Mouse (Mus musculus): ENCODE results near the gene C1qtnf12.

The C1qtnf12 gene

GRCm38 (mm10) chr4:155962167-155962971 is at the start of gene C1qtnf12:
Gene C1qtnf12, plus strand, starts transcription at chr4:155962318.
- in situ Hi-C loops (cut with MboI, MseI) = loop anchor here (5.0 kb wide), 1 partner anchor 70 kb away; no protein-coding TSS in a partner anchor

- in situ Hi-C loops (cut with MboI, MseI) = no loop called here
Observed at GRCm38 (mm10) chr4:155932031-155932430, 30.1 kb upstream of the C1qtnf12 start.

GRCm38 (mm10) chr4:155943049-155943452 is 19.1 kb upstream of the C1qtnf12 start:
- in situ Hi-C loops (cut with MboI, MseI) = no loop called here

GRCm38 (mm10) chr4:155943534-155944249 is 18.4 kb upstream of the C1qtnf12 start, which contains the start of gene Ube2j2:
Gene Ube2j2, plus strand, starts transcription at chr4:155943831.
- in situ Hi-C loops (cut with MboI, MseI) = no loop called here

DNA sequence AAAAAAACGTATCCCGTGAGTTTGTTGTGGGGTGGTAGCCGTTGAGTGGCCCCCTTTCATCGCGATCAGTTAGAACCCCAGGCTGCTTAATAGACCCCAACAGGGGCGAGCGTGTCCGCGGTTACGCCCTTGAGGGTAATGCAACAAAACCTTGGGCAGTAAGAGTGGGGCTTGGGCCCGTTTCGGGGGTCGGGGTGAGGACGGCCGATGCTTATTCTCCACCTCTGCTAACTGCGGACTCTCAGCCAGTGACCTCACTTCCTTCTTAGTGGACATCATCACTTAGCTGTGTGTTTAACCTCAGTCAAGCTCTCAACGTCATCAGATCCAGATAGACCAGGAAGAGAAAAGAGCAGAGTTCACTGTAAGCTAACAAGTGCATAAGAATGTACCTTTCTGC is 17.8 kb upstream of the C1qtnf12 start:
- in situ Hi-C loops (cut with MboI, MseI) = no loop called here

DNA sequence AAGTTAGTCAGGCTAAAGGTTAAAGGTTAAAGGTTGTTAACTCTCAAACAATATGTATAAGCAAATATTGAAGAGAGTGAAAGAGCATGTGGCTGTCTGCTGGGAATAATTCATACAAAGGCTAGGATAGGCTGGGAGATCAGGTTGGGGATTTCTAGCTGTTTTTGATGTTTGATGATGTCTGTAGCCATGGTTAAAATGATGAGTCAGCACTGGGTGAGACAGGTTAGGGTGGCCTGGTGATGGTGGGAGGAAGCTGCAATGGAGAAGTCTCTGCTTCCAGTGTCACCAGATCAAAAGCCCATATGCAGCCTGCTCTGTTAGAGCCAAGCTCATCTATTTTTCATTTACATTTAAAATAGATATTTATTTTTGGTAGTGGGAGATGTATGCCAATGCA is 15.0 kb upstream of the C1qtnf12 start:
- in situ Hi-C loops (cut with MboI, MseI) = no loop called here

GRCm38 (mm10) chr4:155955491-155955890 is 6.6 kb upstream of the C1qtnf12 start:
- in situ Hi-C loops (cut with MboI, MseI) = no loop called here

DNA sequence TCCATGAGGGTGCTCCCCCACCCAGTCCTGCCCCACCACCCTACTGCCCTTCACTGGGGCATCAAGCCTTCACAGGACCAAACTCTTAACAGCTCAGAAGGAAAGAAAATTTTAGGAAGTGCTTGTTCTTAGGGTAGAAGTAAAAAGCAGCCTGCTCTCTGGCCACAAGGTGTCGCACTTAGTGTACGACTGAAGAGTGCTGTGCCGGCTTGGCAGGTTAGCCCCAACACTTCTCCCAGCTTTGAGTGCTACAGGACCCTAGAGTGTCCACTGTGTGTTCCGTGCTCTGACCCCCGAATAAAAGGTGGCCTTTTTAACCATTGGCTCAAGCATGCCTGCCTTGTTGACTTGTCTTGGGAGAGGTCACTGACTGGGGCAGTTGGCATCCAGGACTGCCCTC is 2.8 kb upstream of the C1qtnf12 start:
- in situ Hi-C loops (cut with MboI, MseI) = no loop called here

DNA sequence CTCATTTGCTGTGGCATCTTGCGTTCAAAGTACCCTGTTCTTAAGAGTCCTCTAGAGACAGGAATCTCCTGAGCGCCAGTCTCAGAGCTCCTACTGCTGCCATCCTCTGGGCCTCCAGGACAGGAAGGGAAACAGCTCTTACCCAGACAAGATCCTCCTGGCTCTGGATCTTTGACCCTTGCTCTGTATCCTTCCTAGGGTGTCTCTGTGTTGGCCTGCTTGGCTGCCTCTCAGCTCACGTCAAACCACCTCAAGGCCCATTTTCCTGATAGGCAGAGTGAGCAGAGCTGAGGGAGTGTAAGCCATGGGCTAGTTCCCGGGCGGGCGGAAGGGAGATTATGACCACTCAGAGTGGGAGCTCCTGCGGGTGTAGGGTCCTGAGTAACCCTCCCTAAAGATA is 988 bp downstream of the C1qtnf12 start:
- in situ Hi-C loops (cut with MboI, MseI) = loop anchor here (5.0 kb wide), 1 partner anchor 69 kb away; no protein-coding TSS in a partner anchor

- in situ Hi-C loops (cut with MboI, MseI) = loop anchor here (5.0 kb wide), 1 partner anchor 68 kb away; no protein-coding TSS in a partner anchor
Observed at GRCm38 (mm10) chr4:155964396-155964795, 2.3 kb downstream of the C1qtnf12 start.

DNA sequence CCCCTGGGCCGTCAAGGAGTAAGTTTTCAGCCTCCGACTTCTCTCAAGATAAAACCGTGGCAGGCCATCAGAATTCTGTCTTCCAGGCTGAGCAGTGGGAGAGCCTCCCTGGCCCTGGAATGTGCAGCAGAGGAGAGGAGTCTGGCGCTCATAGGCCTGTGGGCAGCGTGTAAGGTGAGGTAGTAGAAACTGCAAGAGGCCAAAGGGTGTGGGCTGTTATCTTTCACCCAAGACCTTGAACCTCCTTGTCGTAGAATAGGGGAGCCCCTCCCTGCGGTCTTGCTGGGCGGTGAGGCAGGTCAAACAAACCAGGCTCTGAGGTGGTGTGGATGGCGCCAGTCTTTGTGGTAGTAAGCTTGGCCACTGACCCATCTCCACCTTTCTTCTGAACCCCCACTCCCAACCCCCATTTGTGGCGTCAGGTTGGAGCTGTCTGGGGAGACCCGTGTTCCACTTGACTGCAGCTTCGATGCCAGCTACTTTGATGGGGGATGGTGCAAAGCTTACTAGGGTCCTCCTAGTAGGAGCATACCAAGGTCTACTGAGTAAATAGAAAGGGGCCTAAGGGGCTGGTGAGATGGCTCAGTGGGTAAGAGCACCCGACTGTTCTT is 7.0 kb downstream of the C1qtnf12 start:
- in situ Hi-C loops (cut with MboI, MseI) = no loop called here

- in situ Hi-C loops (cut with MboI, MseI) = loop anchor here (5.0 kb wide), 1 partner anchor 63 kb away; no protein-coding TSS in a partner anchor
Observed at GRCm38 (mm10) chr4:155970286-155970685, 8.2 kb downstream of the C1qtnf12 start.

GRCm38 (mm10) chr4:155972651-155973050 is 10.5 kb downstream of the C1qtnf12 start:
- in situ Hi-C loops (cut with MboI, MseI) = loop anchor here (5.0 kb wide), 1 partner anchor 65 kb away; no protein-coding TSS in a partner anchor

DNA sequence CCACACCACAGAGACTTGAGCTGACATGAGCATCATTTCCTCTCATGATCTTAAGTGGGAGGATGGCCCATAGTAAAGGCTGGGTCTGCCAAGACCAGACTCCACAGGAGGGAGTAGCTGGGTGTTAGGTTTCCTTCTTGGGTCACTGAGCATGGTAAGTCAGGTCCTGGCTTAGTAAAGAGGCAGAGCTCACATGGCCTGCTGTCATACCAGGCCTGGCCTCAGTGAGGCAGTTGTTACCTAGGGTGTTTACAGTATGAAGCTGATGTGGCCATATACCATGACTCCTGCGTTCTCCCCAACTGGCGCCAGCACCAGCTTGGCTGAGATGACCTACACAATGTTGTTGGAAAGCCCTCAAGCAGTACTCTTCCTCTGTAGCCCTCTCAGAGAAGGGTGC is 11.1 kb downstream of the C1qtnf12 start:
- in situ Hi-C loops (cut with MboI, MseI) = loop anchor here (5.0 kb wide), 1 partner anchor 66 kb away; no protein-coding TSS in a partner anchor

DNA sequence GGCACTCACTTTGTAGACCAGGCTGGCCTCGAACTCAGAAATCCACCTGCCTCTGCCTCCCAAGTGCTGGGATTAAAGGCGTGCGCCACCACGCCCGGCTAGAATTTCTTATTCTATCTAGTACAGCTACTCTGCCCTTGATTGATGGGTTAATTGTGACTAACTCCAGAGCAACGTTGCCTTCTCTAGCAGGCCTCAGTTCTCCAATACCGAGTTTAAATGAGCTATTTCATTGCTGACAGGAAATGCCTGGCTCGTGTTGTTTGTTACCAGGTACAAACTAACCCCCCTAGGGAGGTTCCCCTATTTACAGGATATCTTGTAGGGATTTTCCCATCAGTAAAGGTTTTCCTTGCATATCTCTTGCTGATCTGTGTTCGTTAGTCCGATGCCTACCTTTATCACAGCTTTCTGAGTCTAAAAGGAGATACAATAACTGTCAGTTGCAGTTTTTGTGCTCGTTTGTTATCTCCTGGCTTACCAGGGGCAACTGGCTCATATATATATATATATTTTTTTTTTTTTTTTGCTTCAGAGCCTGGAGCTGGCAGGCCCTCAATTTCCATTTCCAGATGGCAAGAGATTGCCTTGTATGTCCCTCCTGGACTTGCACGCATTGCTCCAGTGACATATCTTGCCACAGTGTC is 19.4 kb downstream of the C1qtnf12 start:
- in situ Hi-C loops (cut with MboI, MseI) = no loop called here

GRCm38 (mm10) chr4:155983788-155984187 is 21.7 kb downstream of the C1qtnf12 start:
- in situ Hi-C loops (cut with MboI, MseI) = no loop called here

GRCm38 (mm10) chr4:155991211-155991907 is 29.2 kb downstream of the C1qtnf12 start:
- in situ Hi-C loops (cut with MboI, MseI) = no loop called here

GRCm38 (mm10) chr4:155991908-155992230 is 29.8 kb downstream of the C1qtnf12 start:
- in situ Hi-C loops (cut with MboI, MseI) = no loop called here

DNA sequence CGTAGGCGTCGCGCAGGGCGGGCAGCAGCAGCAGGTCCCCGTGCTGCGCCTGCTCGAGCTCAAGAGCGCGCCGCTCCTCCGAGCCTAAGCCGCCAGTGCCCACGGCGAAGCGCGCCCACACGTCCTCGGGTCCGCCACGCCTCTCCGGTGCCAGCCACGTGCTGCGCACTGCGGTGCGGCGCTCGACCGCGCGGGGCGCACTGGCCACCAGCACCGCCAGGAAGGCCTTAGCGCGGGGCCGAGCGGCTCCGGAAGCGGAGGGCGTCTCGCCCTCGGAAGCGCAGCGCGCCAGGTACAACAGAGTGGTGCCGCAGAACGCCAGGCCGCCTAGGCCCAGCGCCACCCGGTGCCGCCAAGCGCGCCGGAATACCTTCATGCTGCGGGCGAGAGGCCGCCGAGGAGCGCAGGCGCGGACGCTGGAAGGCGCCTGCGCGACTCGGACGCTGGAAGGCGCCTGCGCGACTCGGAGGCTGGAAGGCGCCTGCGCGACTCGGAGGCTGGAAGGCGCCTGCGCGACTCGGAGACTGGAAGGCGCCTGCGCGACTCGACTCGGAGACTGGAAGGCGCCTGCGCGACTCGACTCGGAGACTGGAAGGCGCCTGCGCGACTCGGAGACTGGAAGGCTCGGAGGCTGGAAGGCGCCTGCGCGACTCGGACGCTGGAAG is 30.3 kb downstream of the C1qtnf12 start, which contains the start of the genes B3galt6 and Sdf4:
TSS of gene B3galt6 (minus strand) at position 409 of the 665 bp plus-strand sequence.
TSS of gene Sdf4 (plus strand) at position 632 of the 665 bp plus-strand sequence.
- in situ Hi-C loops (cut with MboI, MseI) = no loop called here

DNA sequence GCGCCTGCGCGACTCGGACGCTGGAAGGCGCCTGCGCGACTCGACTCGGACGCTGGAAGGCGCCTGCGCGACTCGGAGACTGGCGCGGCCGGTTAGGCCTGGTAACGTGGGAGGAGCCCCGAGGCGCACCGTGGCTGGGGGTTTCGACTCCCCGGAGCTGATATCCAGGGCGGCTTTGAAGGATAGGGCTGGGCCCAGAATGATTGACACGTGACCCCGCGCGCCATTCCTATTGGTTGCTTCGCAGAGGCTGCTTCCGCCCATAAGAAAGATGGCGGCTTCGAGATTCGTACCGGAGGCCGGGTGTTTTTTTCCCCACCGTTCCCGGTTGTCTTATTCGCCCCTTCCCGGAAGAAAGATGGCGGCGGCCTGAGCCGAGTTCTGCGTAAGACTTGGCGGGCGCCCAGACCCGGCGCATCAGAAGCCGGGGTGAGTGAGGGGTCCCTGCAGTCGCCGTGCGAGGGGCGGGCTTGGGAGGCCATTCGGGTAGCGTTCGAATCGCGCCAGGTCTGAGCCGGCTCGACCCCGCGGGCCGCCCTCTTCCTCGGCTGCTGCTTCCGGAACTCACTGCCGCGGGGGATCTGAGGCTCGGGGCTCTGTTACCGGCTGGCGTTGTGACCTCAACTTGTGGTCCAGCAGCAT is 30.9 kb downstream of the C1qtnf12 start:
- in situ Hi-C loops (cut with MboI, MseI) = no loop called here
